In genomic region chr13:116311871-116312720, GRCm38 (mm10) we compare ENCODE assay signal across 14 mouse cellular contexts. TPM values are rescaled to one million over a fixed set of nuclear protein-coding genes. Genes with fewer than 3 reads are reported as not detected.
DNase-seq lines count a peak whose midpoint lies in the region; ATAC-seq and TF ChIP-seq lines count a peak whose summit lies in the region.
"Had no signal": no experiment of that assay in that cellular context is flagged by ENCODE, and none has a peak within 500 bp of the region (broad histone marks: within the 10 kb centered on the region; RNA-seq: fewer than 3 reads in every experiment).

No protein-coding gene starts in this region.

- WGBS in forebrain, embryonic 12.5 days = 4% methylated on average over 13 of the region's 13 CpGs
- 2% methylated on average over 13 of the region's 13 CpGs for WGBS in forebrain, embryonic 10.5 days
- 14% methylated on average over 13 of the region's 13 CpGs for WGBS in liver, postnatal 0 days (ENCODE audit: insufficient replicate concordance)
- 12% methylated on average over 13 of the region's 13 CpGs for WGBS in liver, embryonic 11.5 days
- 2% methylated on average over 13 of the region's 13 CpGs for WGBS in embryonic facial prominence, embryonic 11.5 days

- H3K27me3 ChIP-seq in forebrain, embryonic 12.5 days = peaks cover 74% of the 10 kb centered on the region
- H3K27me3 ChIP-seq in forebrain, embryonic 10.5 days (ENCODE audit: poor library complexity, severe bottlenecking) = peaks cover 98% of the 10 kb centered on the region
- H3K27me3 ChIP-seq in liver, postnatal 0 days (ENCODE audit: insufficient read depth, low read length) = peaks cover 79% of the 10 kb centered on the region
- H3K27me3 ChIP-seq in liver, embryonic 11.5 days (replicated peaks; ENCODE audit: control insufficient read depth, insufficient read depth, low read length) = peaks cover 78% of the 10 kb centered on the region
- H3K27me3 ChIP-seq in embryonic facial prominence, embryonic 11.5 days (ENCODE audit: control insufficient read depth, insufficient read depth, low read length) = peaks cover 22% of the 10 kb centered on the region

- no peaks in the 10 kb centered on the region for H3K9me3 ChIP-seq in forebrain, embryonic 12.5 days
- no peaks in the 10 kb centered on the region for H3K9me3 ChIP-seq in forebrain, embryonic 10.5 days
- H3K9me3 ChIP-seq in liver, postnatal 0 days (ENCODE audit: low read length) = no peaks in the 10 kb centered on the region
- no peaks in the 10 kb centered on the region for H3K9me3 ChIP-seq in liver, embryonic 11.5 days (ENCODE audit: control insufficient read depth, low read length)
- no peaks in the 10 kb centered on the region for H3K9me3 ChIP-seq in embryonic facial prominence, embryonic 11.5 days (replicated peaks; ENCODE audit: control insufficient read depth, low read length)
- H3K9me3 ChIP-seq: liver, embryonic 15.5 days had no signal

- peak overlapping the region; percentile 54 for H3K4me3 ChIP-seq in forebrain, embryonic 12.5 days (replicated peaks)
- H3K4me3 ChIP-seq in forebrain, embryonic 10.5 days = no peak overlapping the region
- H3K4me3 ChIP-seq in liver, postnatal 0 days (ENCODE audit: low read depth, low read length) = no peak overlapping the region
- no peak overlapping the region for H3K4me3 ChIP-seq in liver, embryonic 11.5 days (ENCODE audit: low read depth, low read length)
- H3K4me3 ChIP-seq in embryonic facial prominence, embryonic 11.5 days (ENCODE audit: low read depth, low read length) = no peak overlapping the region
- H3K4me3 ChIP-seq: erythroblast, embryonic 14.5 days; liver, embryonic 15.5 days; myocyte had no signal

- H3K9ac ChIP-seq in forebrain, embryonic 12.5 days = no peak overlapping the region
- H3K9ac ChIP-seq in liver, postnatal 0 days (replicated peaks) = no peak overlapping the region
- H3K9ac ChIP-seq in liver, embryonic 11.5 days (ENCODE audit: low read depth, low read length) = no peak overlapping the region
- no peak overlapping the region for H3K9ac ChIP-seq in embryonic facial prominence, embryonic 11.5 days (replicated peaks; ENCODE audit: low read length)
- H3K9ac ChIP-seq: liver, embryonic 15.5 days had no signal

- H3K4me2 ChIP-seq in forebrain, embryonic 12.5 days = peak overlapping the region; percentile 83
- no peak overlapping the region for H3K4me2 ChIP-seq in liver, postnatal 0 days (ENCODE audit: low read depth, low read length)
- no peak overlapping the region; the same call in 1 of the 2 replicates for H3K4me2 ChIP-seq in liver, embryonic 11.5 days
- H3K4me2 ChIP-seq in embryonic facial prominence, embryonic 11.5 days (ENCODE audit: low read depth, low read length) = no peak overlapping the region
- H3K4me2 ChIP-seq: liver, embryonic 15.5 days had no signal

- peak; percentile 39 for TF ChIP-seq CTCF in liver, postnatal 0 days (IDR thresholded peaks at IDR 0.05; ENCODE audit: low read depth)

- TF ChIP-seq EP300 in liver, postnatal 0 days (IDR thresholded peaks at IDR 0.05; ENCODE audit: low read depth) = no peak

- H3K27ac ChIP-seq in forebrain, embryonic 12.5 days = no peak overlapping the region
- H3K27ac ChIP-seq in forebrain, embryonic 10.5 days = no peak overlapping the region
- H3K27ac ChIP-seq in liver, postnatal 0 days (ENCODE audit: low read depth) = no peak overlapping the region
- H3K27ac ChIP-seq in liver, embryonic 11.5 days (ENCODE audit: low read depth, low read length) = no peak overlapping the region
- H3K27ac ChIP-seq in embryonic facial prominence, embryonic 11.5 days (replicated peaks; ENCODE audit: low read depth, low read length) = no peak overlapping the region
- H3K27ac ChIP-seq: liver, embryonic 15.5 days had no signal

- no peak for DNase-seq in forebrain, embryonic 10.5 days (ENCODE audit: extremely low spot score, low spot score)
- DNase-seq in liver, postnatal 0 days = no peak
- DNase-seq in liver, embryonic 11.5 days (ENCODE audit: low spot score) = no peak
- peak; percentile 59 for DNase-seq in embryonic facial prominence, embryonic 11.5 days (ENCODE audit: low spot score)
- peak; percentile 69 for DNase-seq in retina, postnatal 1 day
- no peak for DNase-seq in layer of hippocampus, adult 8-10 months (ENCODE audit: low spot score in 2 of 2)
- DNase-seq: heart, postnatal 10 days; kidney, postnatal 4 days; spleen, adult 18-20 months had no signal

- H3K36me3 ChIP-seq in forebrain, embryonic 12.5 days (replicated peaks) = no peaks in the 10 kb centered on the region
- no peaks in the 10 kb centered on the region for H3K36me3 ChIP-seq in forebrain, embryonic 10.5 days (replicated peaks)
- H3K36me3 ChIP-seq in liver, postnatal 0 days (replicated peaks; ENCODE audit: insufficient read depth, low read length) = no peaks in the 10 kb centered on the region
- H3K36me3 ChIP-seq in liver, embryonic 11.5 days (ENCODE audit: control insufficient read depth, insufficient read depth, low read length) = no peaks in the 10 kb centered on the region
- H3K36me3 ChIP-seq in embryonic facial prominence, embryonic 11.5 days (replicated peaks; ENCODE audit: control insufficient read depth, insufficient read depth, low read depth, low read length) = no peaks in the 10 kb centered on the region
- H3K36me3 ChIP-seq: liver, embryonic 15.5 days had no signal

- no peak for ATAC-seq in forebrain, embryonic 12.5 days (ENCODE audit: low FRiP score)
- no peak for ATAC-seq in liver, postnatal 0 days
- no peak for ATAC-seq in liver, embryonic 11.5 days (replicated peaks; ENCODE audit: low FRiP score)
- ATAC-seq in embryonic facial prominence, embryonic 11.5 days (replicated peaks; ENCODE audit: insufficient number of reproducible peaks, low FRiP score, low TSS enrichment, low read depth) = no peak
- no peak for ATAC-seq in CD4-positive, CD25-positive, alpha-beta regulatory T cell, adult 4 months

- H3K4me1 ChIP-seq in forebrain, embryonic 12.5 days = peaks cover 10% of the 10 kb centered on the region; the same call in 1 of the 2 replicates
- peaks cover 35% of the 10 kb centered on the region for H3K4me1 ChIP-seq in forebrain, embryonic 10.5 days
- no peaks in the 10 kb centered on the region for H3K4me1 ChIP-seq in liver, postnatal 0 days (ENCODE audit: insufficient read depth)
- no peaks in the 10 kb centered on the region for H3K4me1 ChIP-seq in liver, embryonic 11.5 days (replicated peaks; ENCODE audit: control insufficient read depth, insufficient read depth, low read length)
- H3K4me1 ChIP-seq in embryonic facial prominence, embryonic 11.5 days (ENCODE audit: control insufficient read depth, insufficient read depth, low read length) = no peaks in the 10 kb centered on the region; the same call in 1 of the 2 replicates
- H3K4me1 ChIP-seq: liver, embryonic 15.5 days had no signal

RNA-seq across cellular contexts. Expression of gene Isl1, which starts 2.6 kb away (rescaled TPM):
- 65.6 and 74.4 TPM in 2 replicates for polyA plus RNA-seq in forebrain, embryonic 12.5 days (2016; fragmentation: Nextera tagmentation; extraction: Ambion mirVana)
- polyA plus RNA-seq in forebrain, embryonic 10.5 days (2016; fragmentation: Nextera tagmentation; extraction: Ambion mirVana) = 9.5 and 9.6 TPM in 2 replicates
- polyA plus RNA-seq in liver, postnatal 0 days (2015; fragmentation: Nextera tagmentation; extraction: Ambion mirVana) = not detected in 2 replicates
- polyA plus RNA-seq in liver, embryonic 11.5 days (2014; fragmentation: Nextera tagmentation; extraction: Ambion mirVana) = 6.2 and 8.6 TPM in 2 replicates
- polyA plus RNA-seq in embryonic facial prominence, embryonic 11.5 days (2014; fragmentation: Nextera tagmentation; extraction: Ambion mirVana) = 58.0 and 73.1 TPM in 2 replicates
- total RNA-seq in layer of hippocampus, adult 8-10 months (2022) = not detected
- not detected for polyA plus RNA-seq in CD4-positive, CD25-positive, alpha-beta regulatory T cell, adult 4 months (2017; shearing (Covaris generic))
- polyA plus RNA-seq: erythroblast, embryonic 14.5 days had no signal

Comparison
In these comparisons a context has a peak if more than half of its experiments do, and no peak if none do; other contexts are left out.
1. DNase-seq: peak in embryonic facial prominence, embryonic 11.5 days (single experiment) and retina, postnatal 1 day (single experiment); none in forebrain, embryonic 10.5 days (single experiment), liver, postnatal 0 days (single experiment), liver, embryonic 11.5 days (single experiment) and layer of hippocampus, adult 8-10 months (0 of 2).